Mouse (Mus musculus) ES-E14 (cell line): Measurements from ENCODE around the gene Thsd1.

Experiments used
- CHD2 ChIP-seq: IDR thresholded peaks from 2 replicates; pipeline ENCODE4 v1.6.1; 2014; ENCODE audit warnings: mild to moderate bottlenecking, low read depth, low read length, inconsistent platforms
- ZNF384 ChIP-seq: IDR thresholded peaks from 2 replicates; pipeline ENCODE4 v1.6.1; 2012; ENCODE audit warnings: low read depth, low read length, inconsistent platforms

DNA sequence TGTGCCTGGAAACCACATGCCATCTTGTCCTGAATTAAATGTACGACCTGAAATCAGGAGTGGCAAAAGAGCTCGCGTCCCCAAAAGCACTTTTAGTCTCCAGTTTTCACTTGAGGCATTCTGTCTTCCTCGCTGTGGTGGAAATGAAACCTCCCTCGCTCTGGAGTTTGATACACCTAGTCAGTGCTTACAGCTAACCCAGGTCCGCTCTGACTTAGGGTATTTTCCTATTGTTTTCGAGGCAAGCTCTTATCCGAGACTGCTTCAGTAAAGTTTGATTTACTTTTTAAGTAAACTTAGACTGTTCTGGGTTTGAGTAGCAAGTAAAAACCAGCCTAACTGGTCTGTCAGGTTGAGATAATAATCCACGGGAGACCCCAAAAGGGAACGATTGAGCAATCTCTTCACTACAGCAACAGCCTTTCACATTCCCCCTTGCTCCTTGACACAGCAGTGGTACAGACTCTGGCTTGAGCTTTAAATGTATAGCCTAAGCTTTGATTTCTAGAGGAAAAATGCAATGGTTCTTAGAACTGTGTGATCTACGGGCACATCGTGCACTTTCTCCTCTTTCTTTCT, 33.6 kb upstream of the Thsd1 start:
- TF ChIP-seq CHD2 = no peak
- no peak for TF ChIP-seq ZNF384
